Mouse (Mus musculus) kidney, postnatal 14 days (tissue): Measurements from ENCODE around the gene Tbc1d13.
"Not testable (repeated sequence)": the region's sequence is repeated elsewhere in the genome, so short reads cannot be mapped to it uniquely, and the experiment has no call there.

ENCODE experiments used
- DNase-seq: peaks from one replicate; pipeline ENCODE4 v3.0.0; 2022; ENCODE audit warnings: mixed read lengths

The Tbc1d13 gene

DNA sequence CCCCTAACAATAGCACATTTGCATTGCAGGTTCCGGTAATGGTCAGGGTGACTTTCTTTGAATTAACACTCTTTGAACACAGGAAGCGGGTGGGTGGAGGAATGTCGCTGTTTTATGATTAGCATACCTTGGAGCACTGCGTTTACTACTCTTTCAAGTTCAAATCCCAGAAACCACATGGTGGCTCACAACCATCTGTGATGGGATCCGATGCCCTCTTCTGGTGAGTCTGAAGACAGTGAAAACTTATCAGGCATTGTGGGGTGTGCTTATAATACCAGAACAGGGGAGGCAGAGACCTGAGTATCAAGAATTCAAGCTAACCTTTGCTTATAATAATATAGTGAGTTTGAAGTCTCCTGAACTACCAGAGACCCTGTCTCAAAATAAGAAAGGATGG lies 2.3 kb upstream of the Tbc1d13 start:
- DNase-seq = not testable (repeated sequence)

DNA sequence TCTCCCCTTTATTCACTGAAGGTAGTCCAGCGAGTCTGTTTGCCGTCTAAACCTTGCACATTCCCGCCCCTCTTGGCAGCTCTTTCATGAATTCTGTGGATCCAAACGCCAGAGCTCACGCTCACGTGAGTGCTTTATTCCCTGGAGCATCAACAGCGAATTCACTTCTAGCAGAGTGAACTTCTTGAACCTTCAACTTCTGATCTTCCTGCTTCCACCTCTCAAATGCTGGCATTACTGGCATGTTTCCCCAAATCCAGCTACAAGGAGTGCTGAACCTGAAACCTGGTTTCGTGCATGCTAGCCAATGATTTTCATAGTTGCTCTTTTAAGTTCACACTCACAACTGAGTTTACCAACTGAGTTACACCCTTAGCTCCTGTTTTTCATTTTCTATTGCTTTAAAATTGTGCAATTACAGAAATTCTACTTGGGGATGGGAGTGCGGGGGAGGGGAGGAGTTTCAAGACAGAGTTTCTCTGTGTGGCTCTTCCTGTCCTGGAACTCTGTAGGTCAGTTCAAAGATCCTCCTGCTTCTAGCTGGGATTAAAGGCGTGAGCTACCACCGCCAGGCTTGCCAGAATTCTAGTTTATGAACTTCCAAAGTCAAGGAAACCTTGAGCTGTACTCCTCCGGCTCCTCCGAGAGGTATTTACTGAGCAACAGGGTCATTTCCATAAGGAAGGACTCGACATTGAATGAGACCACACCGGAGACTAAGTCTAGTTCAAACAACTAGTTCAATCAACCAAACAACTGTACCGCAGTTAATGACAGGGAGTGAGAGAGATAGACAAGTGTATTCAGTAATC lies 539 bp upstream of the Tbc1d13 start:
- peak; percentile 87 for DNase-seq

DNA sequence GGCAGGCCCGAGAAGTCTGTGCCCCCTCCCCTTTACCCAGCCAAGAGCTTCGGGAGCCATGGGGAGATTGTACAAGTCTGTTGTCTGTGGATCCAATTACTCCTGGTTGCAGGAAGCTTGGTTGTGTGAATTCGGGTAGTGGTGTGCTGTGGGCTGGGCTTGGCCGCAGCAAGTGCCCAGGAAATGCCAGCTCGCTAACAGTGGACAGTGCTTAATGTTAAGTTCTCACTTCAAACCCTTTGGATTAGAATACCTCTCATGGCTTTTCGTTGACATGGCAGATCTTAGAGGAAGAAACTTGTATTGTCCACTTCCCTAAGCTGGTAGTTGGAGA lies 799 bp downstream of the Tbc1d13 start:
- DNase-seq = no peak

DNA sequence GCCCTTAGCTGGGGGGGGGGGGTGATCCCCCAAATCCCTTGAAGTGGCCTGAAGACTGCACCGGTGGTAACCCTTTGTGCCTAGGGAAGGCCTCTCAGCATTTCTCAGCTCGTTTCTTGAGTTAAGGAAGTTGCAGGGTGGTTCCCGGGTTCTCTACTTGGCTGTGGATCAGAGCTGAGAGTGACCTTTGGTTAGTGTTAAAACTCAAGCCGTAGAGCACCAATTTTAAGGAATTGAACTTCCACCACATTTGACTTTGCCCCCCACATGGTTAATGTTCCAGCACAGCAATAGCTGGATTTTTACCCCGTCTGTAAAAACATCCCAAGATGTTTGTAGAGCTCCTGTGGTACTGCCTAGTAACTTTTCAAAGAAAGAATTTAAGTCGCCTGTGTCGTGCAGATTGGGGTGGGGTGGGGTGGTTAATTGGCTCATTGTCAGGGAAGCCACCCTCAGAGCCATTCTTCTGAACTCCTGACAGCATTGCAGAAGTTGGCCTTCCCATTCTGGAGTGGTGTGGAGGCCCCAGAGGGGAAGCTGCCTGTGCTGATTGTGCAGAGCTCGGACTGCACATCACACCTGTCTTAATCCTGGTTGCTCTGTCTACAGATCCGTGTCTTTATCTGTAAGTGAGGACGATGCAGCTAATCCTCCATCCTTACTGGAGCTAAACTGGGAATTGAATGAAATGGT lies 1.5 kb downstream of the Tbc1d13 start:
- peak; percentile 80 for DNase-seq

DNA sequence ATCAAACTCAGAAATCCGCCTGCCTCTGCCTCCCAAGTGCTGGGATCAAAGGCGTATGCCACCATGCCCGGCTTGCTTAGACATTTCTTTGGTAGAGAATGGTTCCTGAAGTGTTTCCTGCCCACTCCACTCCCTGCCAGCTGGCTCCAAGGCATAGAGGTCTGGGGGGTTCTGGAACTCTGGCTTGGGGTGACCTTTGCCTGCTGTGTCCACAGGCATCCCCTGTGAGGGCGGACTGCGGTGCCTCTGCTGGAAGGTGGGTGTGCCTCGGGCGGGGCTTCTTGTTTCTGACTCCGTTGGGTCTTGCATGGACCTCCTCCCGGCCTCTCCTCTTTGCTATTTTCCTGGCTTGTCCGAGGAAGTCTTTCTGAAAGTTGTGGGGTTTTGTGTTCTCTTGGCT lies 2.9 kb downstream of the Tbc1d13 start:
- DNase-seq = no peak

DNA sequence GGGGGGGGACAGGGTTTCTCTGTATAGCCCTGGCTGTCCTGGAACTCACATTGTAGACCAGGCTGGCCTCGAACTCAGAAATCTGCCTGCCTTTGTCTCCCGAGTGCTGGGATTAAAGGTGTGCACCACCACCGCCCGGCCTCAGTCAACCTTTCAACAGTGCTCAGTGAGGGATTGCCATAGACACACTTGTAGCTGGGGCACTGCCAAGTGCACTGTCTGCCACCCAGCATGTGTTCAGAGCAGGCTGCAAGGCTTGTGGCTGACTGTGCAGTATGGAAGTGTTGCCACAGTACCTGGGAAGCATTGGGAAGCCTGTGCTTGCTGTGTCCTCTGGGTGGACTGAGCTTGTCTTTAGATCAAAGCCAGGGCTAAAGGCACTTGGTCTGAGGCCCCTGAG lies 6.5 kb downstream of the Tbc1d13 start:
- peak; percentile 47 for DNase-seq

DNA sequence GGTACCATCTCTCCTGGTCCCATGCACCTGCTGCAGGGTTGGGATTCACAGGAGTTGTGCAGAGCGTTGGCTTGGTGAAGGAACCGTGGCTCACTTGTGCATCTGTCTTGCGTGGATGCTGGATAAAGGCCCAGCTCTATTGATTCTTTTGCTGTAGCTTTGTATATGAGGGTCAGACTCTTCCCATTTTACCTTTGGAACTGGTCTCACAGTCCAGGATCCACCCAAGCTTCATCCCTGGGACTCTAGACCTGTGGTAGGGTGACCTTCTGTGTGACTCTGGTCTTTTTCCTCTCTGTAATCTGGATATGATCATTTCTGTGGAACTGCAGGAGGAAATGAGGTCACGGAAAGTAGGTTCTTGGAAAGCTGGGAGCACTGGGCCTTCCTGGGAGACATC lies 10.9 kb downstream of the Tbc1d13 start:
- DNase-seq = no peak

DNA sequence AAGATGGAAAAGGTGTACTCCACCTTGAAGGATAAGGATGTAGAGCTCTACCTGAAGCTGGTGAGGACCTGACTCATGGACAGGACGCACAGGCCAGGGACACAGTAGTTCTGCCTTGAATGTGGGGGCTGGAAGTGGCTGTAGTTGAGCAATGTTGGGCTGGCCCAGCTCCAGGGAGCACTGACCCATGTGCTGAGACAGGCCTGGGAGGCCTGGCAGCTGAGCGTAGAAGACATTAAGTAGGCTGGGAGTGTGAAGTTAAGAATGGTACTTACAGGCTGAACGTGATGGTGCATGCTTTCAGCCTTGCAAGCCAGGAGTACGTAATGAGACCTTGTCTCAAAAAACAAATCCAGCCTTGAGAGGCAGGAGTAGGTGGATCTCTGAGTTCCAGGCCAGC lies 13.9 kb downstream of the Tbc1d13 start:
- DNase-seq = peak; percentile 92

DNA sequence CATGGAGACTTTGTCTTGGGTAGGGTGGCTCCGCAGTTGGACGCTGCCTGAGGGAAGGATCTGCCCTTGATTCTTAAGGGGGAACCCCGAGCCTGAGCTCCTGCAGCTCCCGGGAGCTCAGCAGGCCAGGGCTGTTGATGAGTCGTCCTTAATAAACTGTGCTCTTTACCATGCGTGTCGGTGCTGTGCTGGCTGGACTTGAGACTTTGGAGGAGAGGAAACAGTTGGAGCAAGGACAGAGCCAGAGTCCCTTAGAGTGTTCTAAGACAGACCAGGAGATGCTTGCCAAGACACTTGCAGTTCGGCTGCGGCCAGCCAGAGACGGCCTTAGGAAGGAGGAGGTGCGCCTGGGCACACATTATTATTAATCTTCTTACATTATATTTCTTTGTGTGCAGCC lies 18.3 kb downstream of the Tbc1d13 start:
- DNase-seq = peak; percentile 58

DNA sequence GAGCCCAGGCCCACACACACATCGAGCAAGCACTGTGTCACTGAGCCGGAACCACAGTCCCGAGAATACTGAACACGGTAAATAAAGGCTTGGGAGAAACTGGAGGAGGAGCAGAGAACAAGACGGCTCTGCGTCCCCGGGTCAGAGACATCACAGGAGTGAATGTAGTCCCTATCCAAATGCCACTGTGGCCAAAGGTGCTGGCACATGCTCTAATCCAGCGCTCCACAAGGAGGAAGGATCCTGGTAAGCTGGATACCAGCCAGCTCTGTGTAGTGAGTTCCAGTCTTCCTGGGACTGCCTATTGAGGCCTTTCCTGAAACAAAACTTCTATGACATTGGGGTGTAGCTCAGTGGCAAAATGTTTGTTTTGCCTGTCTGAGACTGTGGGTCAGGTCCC lies 19.1 kb downstream of the Tbc1d13 start:
- no peak for DNase-seq

DNA sequence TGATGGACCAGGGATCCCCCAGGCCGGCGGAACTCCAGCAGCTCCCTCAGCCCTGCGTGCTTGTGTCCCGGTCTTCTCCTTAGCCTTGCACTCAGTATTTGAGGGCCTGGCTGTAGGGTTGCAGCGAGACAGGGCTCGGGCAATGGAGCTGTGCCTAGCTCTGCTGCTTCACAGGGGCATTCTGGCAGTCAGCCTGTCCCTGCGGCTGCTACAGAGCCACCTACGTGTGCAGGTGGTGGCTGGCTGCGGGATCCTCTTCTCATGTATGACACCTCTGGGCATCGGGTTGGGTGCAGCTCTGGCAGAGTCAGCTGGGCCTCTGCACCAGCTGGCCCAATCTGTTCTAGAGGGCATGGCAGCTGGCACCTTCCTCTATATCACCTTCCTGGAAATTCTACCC lies 26.3 kb downstream of the Tbc1d13 start:
- DNase-seq = not testable (repeated sequence)

DNA sequence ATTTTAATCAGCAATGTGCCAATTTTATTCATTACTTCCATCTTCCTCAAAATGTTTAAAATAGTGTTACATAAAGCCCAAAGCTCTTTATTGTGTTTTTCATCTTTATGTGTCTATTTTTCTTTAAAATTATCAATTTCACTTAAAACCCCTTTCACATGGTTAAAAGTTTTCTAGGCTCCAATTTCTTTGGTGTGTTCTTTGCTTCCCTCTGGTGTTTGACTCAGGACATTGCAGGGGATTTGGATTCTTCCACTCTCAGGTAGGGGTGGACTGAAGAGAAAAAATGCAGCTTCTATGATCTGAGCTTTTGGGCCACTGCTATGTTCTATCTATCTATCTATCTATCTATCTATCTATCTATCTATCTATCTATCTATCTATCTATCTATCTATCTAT lies 28.3 kb downstream of the Tbc1d13 start:
- DNase-seq = peak; percentile 44

DNA sequence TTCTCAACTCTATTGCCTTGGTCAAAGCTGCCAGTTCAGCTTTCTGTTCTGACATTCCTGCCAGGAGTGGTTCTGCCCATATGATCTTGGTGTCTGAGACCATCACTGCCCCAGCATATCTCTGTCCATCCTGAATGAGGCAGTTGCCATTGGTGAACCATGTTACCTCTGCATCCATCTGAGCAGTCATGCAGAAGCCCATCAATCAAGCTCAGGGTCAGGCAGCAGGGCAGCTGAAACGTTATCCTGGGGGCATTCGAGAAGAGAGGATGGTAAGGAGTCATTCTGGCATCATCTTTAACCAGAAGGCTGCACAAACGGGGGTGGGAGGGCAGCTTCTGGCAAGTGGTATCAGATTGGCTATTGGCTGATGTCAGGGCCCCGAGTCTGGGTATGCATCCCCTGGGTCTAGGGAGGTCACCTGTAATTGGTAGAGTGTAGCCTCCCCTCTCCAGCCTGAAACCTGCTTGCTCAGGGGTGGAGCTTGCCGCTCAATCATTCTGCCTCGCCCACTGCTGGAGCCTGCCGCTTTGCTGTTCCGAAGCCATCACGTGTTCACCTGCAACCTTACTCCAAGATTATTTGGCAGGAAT lies 30.9 kb downstream of the Tbc1d13 start:
- DNase-seq = no peak

DNA sequence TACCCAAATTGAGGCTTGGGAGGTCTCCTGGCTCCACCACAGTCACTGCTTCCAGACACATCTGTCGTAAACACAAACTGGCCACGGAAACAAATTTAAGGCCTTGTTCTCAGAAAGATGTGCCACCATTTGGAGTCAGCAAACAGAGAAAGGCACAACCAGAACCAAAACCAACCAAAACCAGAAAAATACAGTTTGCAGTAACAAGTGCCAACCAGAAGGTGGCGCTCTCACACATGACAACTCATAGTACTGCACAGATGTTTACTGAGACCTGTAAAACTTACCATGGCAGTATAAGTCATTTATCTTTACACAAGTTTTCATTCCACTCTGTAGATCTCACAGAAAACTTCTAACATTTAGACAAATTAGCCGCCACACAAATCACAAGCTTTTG lies 33.1 kb downstream of the Tbc1d13 start:
- no peak for DNase-seq

DNA sequence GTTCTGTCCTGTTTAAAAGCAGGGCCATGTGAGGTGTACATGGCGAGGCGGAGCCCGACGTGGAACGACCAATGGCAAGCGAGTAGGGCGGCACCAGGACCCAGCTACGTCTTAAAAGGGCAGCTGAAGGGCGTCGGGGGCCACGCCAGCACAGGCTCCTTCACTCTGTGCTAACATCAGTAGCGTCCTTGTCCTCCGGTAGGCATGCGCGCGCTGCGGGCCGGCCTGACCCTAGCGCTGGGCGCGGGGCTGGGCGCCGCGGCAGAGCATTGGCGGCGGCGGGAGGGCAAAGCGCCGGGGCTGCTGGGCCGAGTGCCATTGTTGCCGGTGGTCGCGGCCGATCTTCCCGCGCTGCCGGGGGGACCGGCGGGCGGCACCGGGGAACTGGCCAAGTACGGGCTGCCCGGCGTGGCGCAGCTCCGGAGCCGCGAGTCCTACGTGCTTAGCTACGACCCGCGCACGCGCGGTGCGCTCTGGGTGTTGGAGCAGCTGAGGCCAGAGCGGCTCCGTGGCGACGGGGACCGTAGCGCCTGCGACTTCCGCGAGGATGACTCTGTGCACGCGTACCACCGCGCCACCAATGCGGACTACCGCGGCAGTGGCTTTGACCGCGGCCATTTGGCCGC lies 37.9 kb downstream of the Tbc1d13 start, which contains the start of gene Endog:
TSS of gene Endog (plus strand) at position 123 of the 626 bp plus-strand sequence.
- DNase-seq = peak; percentile 93

DNA sequence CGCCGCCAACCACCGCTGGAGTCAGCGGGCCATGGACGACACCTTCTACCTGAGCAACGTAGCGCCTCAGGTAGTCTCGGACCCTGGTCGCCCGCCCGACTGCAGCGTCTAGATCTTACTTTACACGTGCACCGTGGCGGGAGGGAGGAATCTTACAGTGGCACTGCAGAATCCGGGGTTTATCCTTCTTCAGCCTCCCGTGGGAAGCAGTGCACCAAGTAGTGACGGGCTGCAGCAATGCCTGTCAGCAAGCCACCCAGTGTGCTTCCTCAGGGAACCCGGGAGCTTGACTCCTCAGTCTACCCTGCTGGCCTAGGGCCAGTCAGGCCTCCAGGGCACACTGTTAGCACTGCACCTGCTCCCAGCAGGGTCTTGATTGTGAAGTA lies 38.4 kb downstream of the Tbc1d13 start:
- DNase-seq = no peak

DNA sequence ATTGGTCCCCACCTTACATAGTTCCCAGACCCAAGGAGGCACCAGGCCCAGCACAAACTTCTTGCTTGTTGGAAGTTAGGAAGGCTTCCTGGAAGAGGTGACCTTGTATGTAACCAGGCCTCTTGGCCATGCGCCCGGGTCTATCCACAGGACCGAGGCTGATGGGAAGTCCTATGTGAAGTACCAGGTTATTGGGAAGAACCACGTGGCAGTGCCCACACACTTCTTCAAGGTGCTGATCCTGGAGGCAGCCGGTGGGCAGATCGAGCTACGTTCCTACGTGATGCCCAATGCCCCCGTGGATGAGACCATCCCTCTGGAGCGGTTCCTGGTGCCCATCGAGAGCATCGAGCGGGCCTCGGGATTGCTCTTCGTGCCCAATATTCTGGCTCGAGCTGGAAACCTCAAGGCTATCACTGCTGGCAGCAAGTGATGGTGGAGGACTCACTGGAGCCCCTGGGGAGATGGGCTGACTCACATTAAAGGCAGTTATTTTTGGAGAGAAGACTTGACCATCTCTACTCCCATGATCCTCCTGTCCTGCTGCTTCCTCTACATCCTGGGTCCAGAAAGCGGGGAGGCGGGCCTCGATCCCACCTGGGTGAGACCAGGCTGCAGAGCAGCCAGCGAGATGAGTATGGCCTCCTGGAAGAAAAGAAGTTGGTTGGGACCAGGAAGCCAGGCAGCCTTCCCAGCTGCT lies 40.1 kb downstream of the Tbc1d13 start:
- DNase-seq = no peak

DNA sequence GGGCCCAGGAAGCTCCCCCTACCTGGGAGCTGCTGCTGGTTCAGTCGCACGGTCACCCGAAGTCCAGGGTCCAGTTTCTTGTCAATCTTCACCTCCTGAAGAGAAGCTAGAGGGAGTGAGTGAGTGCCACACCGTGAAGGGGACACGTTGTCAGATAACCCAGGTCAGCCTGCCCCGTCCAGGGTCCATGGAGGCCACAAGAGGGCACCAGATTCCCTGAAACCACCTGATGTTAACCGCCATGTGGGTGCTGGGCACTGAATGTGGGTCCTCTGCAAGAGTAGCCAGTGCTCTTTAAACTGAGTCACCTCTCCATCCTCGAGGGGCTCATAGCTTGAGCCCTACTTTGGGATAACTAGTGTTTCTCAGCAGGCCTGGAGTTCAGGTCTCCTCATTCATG lies 42.4 kb downstream of the Tbc1d13 start:
- no peak for DNase-seq

DNA sequence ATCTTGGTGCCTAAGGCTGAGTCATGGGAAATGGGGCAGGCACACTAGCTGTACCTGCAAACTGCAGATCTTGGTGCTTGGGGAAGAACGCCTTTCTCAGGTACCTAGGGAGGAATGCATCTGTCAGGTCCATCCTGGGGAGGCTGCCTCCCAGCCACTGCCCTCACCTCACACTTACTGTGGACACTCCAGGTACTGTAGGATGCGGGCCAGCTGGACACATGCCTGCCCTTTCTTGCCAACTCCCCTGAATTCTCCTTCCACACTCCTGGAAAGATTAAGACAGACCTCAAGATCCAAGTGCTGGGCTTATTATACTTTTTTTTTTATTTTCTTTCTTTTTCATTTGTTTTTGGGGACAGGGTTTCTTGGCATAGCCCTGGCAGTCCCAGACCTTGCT lies 43.0 kb downstream of the Tbc1d13 start:
- no peak for DNase-seq

DNA sequence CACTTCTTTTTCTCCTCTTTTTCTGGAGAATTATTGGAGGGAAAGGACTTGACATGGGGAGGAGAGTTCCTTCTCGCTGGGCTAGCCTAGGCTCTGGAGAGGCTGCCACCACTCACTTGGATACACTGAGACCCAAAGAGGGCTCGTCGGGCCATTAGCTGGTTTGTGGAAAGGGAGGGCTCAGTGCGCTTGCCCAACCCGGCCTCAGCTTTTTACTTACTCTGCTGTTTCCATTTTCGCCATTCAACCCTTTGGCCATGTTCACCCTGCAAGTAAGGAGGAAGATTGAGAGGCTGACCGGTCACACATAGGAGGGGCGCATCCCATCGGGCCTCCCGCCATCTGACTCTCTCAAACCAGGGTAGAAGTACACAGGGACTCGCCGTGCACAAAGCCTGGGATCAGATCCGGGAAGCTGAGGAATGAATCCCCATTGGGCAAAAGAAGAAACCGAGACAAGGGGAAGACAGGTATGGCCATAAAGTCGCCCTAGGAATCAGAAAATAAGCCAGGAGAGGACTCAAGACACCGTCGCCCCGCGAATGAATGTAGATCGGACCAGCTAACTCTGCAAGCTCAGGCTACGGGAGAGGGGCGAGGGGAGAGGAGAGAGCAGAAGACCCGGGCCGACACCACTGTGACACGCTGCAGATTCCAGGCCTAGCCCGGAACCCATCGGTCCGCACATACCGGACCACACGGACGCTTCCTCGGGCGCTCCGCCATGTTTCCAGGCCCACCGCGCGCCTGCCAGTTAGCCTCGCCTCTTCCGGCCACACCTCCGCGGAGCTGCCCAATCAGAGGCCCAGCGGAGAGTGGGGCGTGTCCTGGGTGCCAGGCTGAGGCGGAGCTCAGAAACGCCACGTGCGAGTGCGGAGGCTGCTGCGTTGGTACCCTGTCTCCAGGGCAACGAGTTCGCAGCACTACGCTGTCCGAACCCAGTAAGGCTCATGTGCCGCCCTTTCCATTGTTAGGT lies 44.4 kb downstream of the Tbc1d13 start, which contains the start of gene Spout1:
TSS of gene Spout1 (minus strand) at position 760 of the 976 bp plus-strand sequence.
- DNase-seq = peak; percentile 96

DNA sequence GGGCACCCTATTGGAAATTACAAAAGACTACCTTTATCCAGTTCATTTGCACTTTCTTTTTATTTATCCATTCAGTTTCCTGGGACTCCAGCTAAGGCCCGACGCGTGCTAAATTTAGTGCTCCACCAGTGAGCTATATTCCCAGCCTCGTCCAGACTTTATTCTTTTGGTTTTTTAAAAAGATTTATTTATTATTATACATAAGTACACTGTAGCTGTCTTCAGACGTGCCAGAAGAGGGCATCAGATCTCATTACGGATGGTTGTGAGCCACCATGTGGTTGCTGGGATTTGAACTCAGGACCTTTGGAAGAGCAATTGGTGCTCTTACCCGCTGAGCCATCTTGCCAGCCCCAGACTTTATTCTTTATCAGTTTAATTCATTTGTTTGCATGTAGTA lies 45.2 kb downstream of the Tbc1d13 start:
- DNase-seq = not testable (repeated sequence)

DNA sequence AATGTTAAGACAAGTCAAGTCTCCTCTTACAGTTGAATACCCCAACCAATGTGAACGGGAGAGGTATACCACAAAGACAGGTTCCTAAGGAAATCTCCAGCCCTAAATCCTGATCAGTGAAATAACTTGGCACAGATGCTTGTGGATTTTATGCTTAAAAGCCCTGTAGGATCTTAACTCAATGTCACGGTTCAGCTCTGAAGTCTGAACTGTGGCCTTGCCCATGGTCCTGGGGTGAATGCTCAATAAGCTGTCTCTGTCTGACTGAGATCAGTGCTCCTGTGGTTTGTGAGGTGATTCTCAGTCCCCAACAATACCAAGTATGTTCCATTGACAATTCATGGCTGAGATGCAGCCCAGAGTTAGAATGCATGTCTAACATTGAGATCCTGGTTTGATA lies 48.9 kb downstream of the Tbc1d13 start:
- no peak for DNase-seq
